Mouse (Mus musculus) kidney, adult 2 months (tissue): ENCODE measurements around the gene Gm28363.
"Not testable (repeated sequence)": the region's sequence is repeated elsewhere in the genome, so short reads cannot be mapped to it uniquely, and the experiment has no call there.

Experiments
- CTCF ChIP-seq: fragments of 200-500 bp; conservative IDR thresholded peaks from 2 replicates; pipeline ENCODE4 v1.5.1; 2011; ENCODE audit warnings: low read depth, mild to moderate bottlenecking, control low read depth, low read length, moderate library complexity, mixed read lengths; ENCODE audit not compliant: insufficient read depth, insufficient read length
- POLR2A ChIP-seq: fragments of 200-500 bp; IDR thresholded peaks from one replicate; pipeline ENCODE4 v1.6.1; 2011; ENCODE audit warnings: low read depth, low read length, control low read depth

- TF ChIP-seq CTCF, POLR2A: not testable (repeated sequence)
Observed at GRCm38 (mm10) chr1:117696831-117697230, at the start of gene Gm28363.
